ENCODE assay signal across 33 mouse cellular contexts in genomic region chr16:79816913-79817312, GRCm38 (mm10).
"Had no signal": no experiment of that assay in that cellular context is flagged by ENCODE, and none has a peak within 500 bp of the region (broad histone marks: within the 10 kb centered on the region; RNA-seq: fewer than 3 reads in every experiment).

No protein-coding gene starts in this region.

- H3K27ac ChIP-seq: heart, adult 2 months; heart, embryonic 10.5 days; heart, embryonic 13.5 days; heart, embryonic 15.5 days; hindbrain, embryonic 10.5 days; hindbrain, embryonic 12.5 days; hindbrain, embryonic 13.5 days; hindbrain, embryonic 14.5 days; hindbrain, embryonic 15.5 days; hindbrain, postnatal 0 days; intestine, embryonic 15.5 days; layer of hippocampus, adult 2 months; left cerebral cortex, adult 2 months had no signal

- H3K9ac ChIP-seq: heart, embryonic 12.5 days; heart, embryonic 13.5 days; heart, embryonic 15.5 days; hindbrain, embryonic 12.5 days; hindbrain, embryonic 13.5 days; hindbrain, embryonic 14.5 days; hindbrain, embryonic 15.5 days; intestine, embryonic 15.5 days had no signal

- H3K36me3 ChIP-seq: heart, embryonic 10.5 days; heart, embryonic 12.5 days; heart, embryonic 13.5 days; heart, embryonic 15.5 days; hindbrain, embryonic 10.5 days; hindbrain, embryonic 12.5 days; hindbrain, embryonic 13.5 days; hindbrain, embryonic 15.5 days; intestine, embryonic 15.5 days had no signal

- H3K4me1 ChIP-seq: heart, embryonic 10.5 days; heart, embryonic 12.5 days; heart, embryonic 13.5 days; heart, embryonic 15.5 days; hindbrain, embryonic 10.5 days; hindbrain, embryonic 12.5 days; hindbrain, embryonic 13.5 days; hindbrain, embryonic 15.5 days; intestine, embryonic 15.5 days had no signal

- H3K9me3 ChIP-seq: heart, embryonic 10.5 days; heart, embryonic 12.5 days; heart, embryonic 13.5 days; heart, embryonic 15.5 days; hindbrain, embryonic 10.5 days; hindbrain, embryonic 12.5 days; hindbrain, embryonic 13.5 days; hindbrain, embryonic 15.5 days; intestine, embryonic 15.5 days had no signal

- H3K4me3 ChIP-seq: heart, adult 2 months; heart, embryonic 10.5 days; heart, embryonic 12.5 days; heart, embryonic 13.5 days; heart, embryonic 15.5 days; hindbrain, embryonic 10.5 days; hindbrain, embryonic 12.5 days; hindbrain, embryonic 13.5 days; hindbrain, embryonic 15.5 days; intestine, embryonic 15.5 days; layer of hippocampus, adult 2 months; left cerebral cortex, adult 2 months had no signal

- ATAC-seq: hindbrain, embryonic 16.5 days; hindbrain, postnatal 0 days; inflammation-experienced regulatory T-cells, adult 6 months; intestine, embryonic 15.5 days; intestine, embryonic 16.5 days; intestine, postnatal 0 days had no signal

- H3K27me3 ChIP-seq: heart, embryonic 12.5 days; heart, embryonic 13.5 days; heart, embryonic 15.5 days; hindbrain, embryonic 12.5 days; hindbrain, embryonic 13.5 days; hindbrain, embryonic 15.5 days; intestine, embryonic 15.5 days had no signal

- H3K4me2 ChIP-seq: heart, embryonic 11.5 days; heart, embryonic 12.5 days; heart, embryonic 13.5 days; heart, embryonic 15.5 days; hindbrain, embryonic 12.5 days; hindbrain, embryonic 13.5 days; hindbrain, embryonic 14.5 days; hindbrain, embryonic 15.5 days; intestine, embryonic 15.5 days had no signal

- DNase-seq: heart, adult 2 months; heart, postnatal 10 days; heart, postnatal 14 days; heart, postnatal 36 days; heart, postnatal 4 days; kidney, adult 11 months; kidney, adult 18-20 months; kidney, adult 8-10 months; kidney, adult 9 months; kidney, postnatal 10 days; kidney, postnatal 14 days; kidney, postnatal 25 days; kidney, postnatal 36 days; layer of hippocampus, adult 9-11 months; layer of hippocampus, postnatal 36 days had no signal
